Mouse (Mus musculus) urinary bladder, adult 2 months (tissue): ENCODE measurements at regions not wholly inside any gene's neighbourhood (a gene's known extent, or its start where the extent isn't known, plus 50 kb on each side); places are given as distances from the start of the nearest gene placed in this dataset.

Experiments
- DNase-seq: peaks from one replicate; pipeline ENCODE4 v3.0.0; 2022; ENCODE audit warnings: low spot score

- no peak for DNase-seq
Measured at GRCm38 (mm10) chr1:35331602-35332339, 482.0 kb downstream of the Plekhb2 start.

- DNase-seq, result no peak
Measured at GRCm38 (mm10) chr1:35332340-35332684, 482.5 kb downstream of the Plekhb2 start.

DNA sequence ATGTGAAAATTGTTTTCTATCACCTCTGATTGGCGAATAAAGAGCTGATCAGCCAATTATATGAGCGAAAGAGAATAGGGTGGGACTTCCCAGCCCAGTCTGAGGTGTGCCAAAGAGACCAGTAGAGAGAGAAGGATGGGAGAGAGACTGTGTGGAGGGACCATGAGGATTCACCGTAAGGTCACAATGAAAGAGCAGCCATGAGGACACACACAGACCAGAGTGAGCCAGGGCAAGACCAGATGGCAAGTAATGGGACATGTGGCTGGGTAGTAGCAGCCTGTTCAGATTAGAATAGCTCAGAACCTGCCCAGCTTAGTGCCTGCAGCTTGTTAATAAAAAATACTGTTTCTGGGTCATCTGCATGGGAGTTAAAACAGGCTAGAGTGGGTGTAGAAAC is 487.9 kb downstream of the Plekhb2 start:
- DNase-seq, result no peak

DNA sequence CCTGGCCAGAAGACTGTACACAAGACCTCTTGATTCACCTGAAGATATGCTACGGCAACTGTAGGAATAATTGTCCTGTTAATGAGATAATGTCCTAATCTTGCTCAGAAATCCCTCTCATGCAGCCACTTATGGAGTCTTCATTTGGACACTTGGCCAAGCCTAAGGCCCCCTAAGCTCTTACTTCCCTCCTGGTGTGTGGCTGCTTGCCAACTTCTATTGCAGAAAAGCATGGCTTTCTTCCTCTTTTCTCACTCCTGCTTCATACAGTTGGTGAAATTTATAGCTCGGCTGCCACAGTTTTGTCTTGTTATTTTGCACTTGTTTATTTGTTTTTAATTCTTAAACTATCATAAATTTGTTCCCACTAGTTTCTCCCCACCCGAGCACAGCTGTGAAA is 488.4 kb downstream of the Plekhb2 start:
- no peak for DNase-seq

- no peak for DNase-seq
Measured at GRCm38 (mm10) chr1:35344539-35344938, 494.8 kb downstream of the Plekhb2 start.

- no peak for DNase-seq
Measured at GRCm38 (mm10) chr1:35348294-35348693, 498.5 kb downstream of the Plekhb2 start.

- no peak for DNase-seq
Measured at GRCm38 (mm10) chr1:35358981-35359380, 509.2 kb downstream of the Plekhb2 start.

- no peak for DNase-seq
Measured at GRCm38 (mm10) chr1:35361465-35361864, 511.7 kb downstream of the Plekhb2 start.

GRCm38 (mm10) chr1:35362836-35363235 is 513.1 kb downstream of the Plekhb2 start:
- no peak for DNase-seq

GRCm38 (mm10) chr1:35366559-35366958 is 516.8 kb downstream of the Plekhb2 start:
- DNase-seq, result no peak

GRCm38 (mm10) chr1:35372751-35373150 is 523.0 kb downstream of the Plekhb2 start:
- no peak for DNase-seq

GRCm38 (mm10) chr1:35380633-35381385 is 531.0 kb downstream of the Plekhb2 start:
- no peak for DNase-seq

- peak; percentile 56 for DNase-seq
Measured at GRCm38 (mm10) chr1:35385430-35385829, 535.7 kb downstream of the Plekhb2 start.

DNA sequence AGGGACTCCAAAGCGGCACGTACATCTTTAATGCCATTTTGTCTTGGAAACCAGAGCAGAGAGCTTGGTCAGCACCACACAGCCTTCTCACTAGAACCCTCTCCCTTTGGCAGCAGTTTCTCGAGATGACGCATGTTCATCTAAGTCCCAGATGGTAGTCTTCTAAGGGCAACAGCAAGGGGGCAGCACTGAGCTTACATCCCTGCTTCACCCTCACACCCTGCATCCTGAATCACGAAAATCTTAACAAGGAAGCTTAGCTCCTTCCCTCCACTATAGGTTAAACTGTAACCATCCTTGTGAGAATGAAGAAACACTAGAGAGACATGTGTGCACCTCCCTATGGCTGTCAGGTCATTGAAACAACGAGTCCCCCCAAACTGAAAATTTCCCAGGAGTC is 538.4 kb downstream of the Plekhb2 start:
- DNase-seq, result no peak

- DNase-seq, result no peak
Measured at GRCm38 (mm10) chr1:35390371-35390770, 540.6 kb downstream of the Plekhb2 start.

GRCm38 (mm10) chr1:35390858-35391586 is 541.2 kb downstream of the Plekhb2 start:
- DNase-seq, result no peak

GRCm38 (mm10) chr1:35393550-35394118 is 543.9 kb downstream of the Plekhb2 start:
- no peak for DNase-seq

DNA sequence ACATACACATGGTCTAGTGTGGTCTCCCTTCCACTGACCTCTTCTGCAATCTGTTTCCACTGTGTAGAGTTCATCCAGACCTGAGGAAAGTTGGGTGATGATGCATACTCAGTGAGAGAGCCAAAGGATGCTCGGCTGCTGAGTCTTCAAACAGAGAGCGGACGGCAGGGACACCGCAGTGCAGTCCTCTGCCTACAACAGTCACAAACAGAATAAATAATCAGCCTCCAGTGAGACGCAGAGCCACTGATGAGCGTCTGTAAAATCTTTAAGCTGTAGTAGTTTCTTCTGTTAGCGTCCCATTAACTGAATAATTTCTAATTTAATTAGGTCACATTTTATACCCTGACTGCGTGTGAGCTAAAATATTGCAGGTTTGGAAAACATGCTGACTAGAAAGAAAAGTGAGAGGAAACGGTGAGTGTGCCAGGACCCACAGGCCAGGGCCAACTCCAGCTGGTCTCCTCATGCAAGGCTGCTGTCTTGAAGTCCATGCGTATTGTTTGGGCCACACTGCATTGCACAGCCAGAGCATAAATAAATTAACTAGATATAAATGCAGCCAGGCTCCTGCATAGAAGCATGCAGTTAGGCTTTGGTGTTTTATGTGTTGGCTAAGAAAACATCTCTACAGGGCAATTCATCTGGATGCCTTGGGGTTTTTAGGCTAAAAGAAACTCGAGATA is 551.0 kb downstream of the Plekhb2 start:
- no peak for DNase-seq

- DNase-seq, result no peak
Measured at GRCm38 (mm10) chr1:35402995-35403394, 553.2 kb downstream of the Plekhb2 start.

DNA sequence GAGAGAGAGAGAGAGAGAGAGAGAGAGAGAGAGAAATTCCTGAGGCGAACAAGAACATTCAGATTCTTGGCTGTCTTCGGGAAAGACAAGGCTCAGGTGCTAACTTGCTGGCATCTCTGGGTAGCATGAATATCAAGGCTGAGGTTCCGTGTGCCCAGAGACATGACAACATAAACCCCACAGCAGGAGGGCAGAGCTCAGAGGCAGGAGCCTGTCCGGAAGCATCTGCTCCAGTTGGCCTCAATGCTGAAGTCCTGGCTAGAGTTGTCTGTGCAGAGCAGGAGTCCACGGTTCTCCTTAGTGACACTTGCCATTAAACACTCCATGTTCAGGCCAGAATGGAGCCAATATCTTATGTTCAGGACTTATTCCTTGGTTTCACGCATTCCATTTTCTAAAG is 555.6 kb downstream of the Plekhb2 start:
- no peak for DNase-seq

GRCm38 (mm10) chr1:35415646-35416045 is 565.9 kb downstream of the Plekhb2 start:
- DNase-seq, result no peak
